Mouse (Mus musculus) embryo, embryonic 10 days (tissue): Measurements from ENCODE around the gene Aqp1.

ENCODE experiments used
- DNase-seq: peaks from one replicate; pipeline ENCODE4 v3.0.0-alpha.2; 2015; ENCODE audit warnings: low spot score

Aqp1 gene

GRCm38 (mm10) chr6:55356976-55357635 is 20.9 kb downstream of the Aqp1 start:
- DNase-seq, result no peak

- DNase-seq, result no peak
Observed at GRCm38 (mm10) chr6:55357636-55358031, 21.4 kb downstream of the Aqp1 start.

GRCm38 (mm10) chr6:55358731-55359143 is 22.5 kb downstream of the Aqp1 start:
- peak; percentile 67 for DNase-seq

- no peak for DNase-seq
Observed at GRCm38 (mm10) chr6:55362663-55363062, 26.4 kb downstream of the Aqp1 start.

GRCm38 (mm10) chr6:55367126-55367525 is 30.9 kb downstream of the Aqp1 start:
- no peak for DNase-seq

GRCm38 (mm10) chr6:55370831-55371230 is 34.6 kb downstream of the Aqp1 start:
- DNase-seq, result no peak

GRCm38 (mm10) chr6:55376076-55376475 is 39.8 kb downstream of the Aqp1 start, which contains the start of gene Ghrhr:
Ghrhr (plus strand) TSS chr6:55376295.
- no peak for DNase-seq

- no peak for DNase-seq
Observed at GRCm38 (mm10) chr6:55376511-55376910, 40.3 kb downstream of the Aqp1 start.

- no peak for DNase-seq
Observed at GRCm38 (mm10) chr6:55377461-55377860, 41.2 kb downstream of the Aqp1 start.

GRCm38 (mm10) chr6:55379641-55380335 is 43.6 kb downstream of the Aqp1 start:
- DNase-seq, result peak; percentile 65

GRCm38 (mm10) chr6:55381966-55382365 is 45.7 kb downstream of the Aqp1 start:
- DNase-seq, result no peak

- peak; percentile 69 for DNase-seq
Observed at GRCm38 (mm10) chr6:55383897-55384296, 47.7 kb downstream of the Aqp1 start.

- no peak for DNase-seq
Observed at GRCm38 (mm10) chr6:55384356-55384951, 48.2 kb downstream of the Aqp1 start.

GRCm38 (mm10) chr6:55388546-55389169 is 52.4 kb downstream of the Aqp1 start:
- no peak for DNase-seq

GRCm38 (mm10) chr6:55389321-55389720 is 53.1 kb downstream of the Aqp1 start:
- no peak for DNase-seq

- peak; percentile 85 for DNase-seq
Observed at GRCm38 (mm10) chr6:55391814-55392213, 55.6 kb downstream of the Aqp1 start.

- DNase-seq, result peak; percentile 93
Observed at GRCm38 (mm10) chr6:55392453-55392852, 56.2 kb downstream of the Aqp1 start.

- no peak for DNase-seq
Observed at GRCm38 (mm10) chr6:55394854-55395253, 58.6 kb downstream of the Aqp1 start.

GRCm38 (mm10) chr6:55396176-55396575 is 59.9 kb downstream of the Aqp1 start:
- DNase-seq, result peak; percentile 37

GRCm38 (mm10) chr6:55396622-55397041 is 60.4 kb downstream of the Aqp1 start:
- peak; percentile 22 for DNase-seq
